34 mouse cellular contexts compared by ENCODE assay signal in genomic region chr7:141051060-141051685, GRCm38 (mm10). TPM values are rescaled to one million over a fixed set of nuclear protein-coding genes. Genes with fewer than 3 reads are reported as not detected.
DNase-seq lines count a peak whose midpoint lies in the region; ATAC-seq and TF ChIP-seq lines count a peak whose summit lies in the region.
"Had no signal": no experiment of that assay in that cellular context is flagged by ENCODE, and none has a peak within 500 bp of the region (broad histone marks: within the 10 kb centered on the region; RNA-seq: fewer than 3 reads in every experiment).

No protein-coding gene starts in this region.

- WGBS in liver, adult 2 months, result 21% methylated on average over 17 of the region's 17 CpGs
- WGBS in hindbrain, embryonic 12.5 days, result 71% methylated on average over 17 of the region's 17 CpGs

- H3K36me3 ChIP-seq in liver, adult 2 months (ENCODE audit: control insufficient read depth, insufficient read depth, low read length), result no peaks in the 10 kb centered on the region
- no peaks in the 10 kb centered on the region for H3K36me3 ChIP-seq in hindbrain, embryonic 12.5 days
- H3K36me3 ChIP-seq: forebrain, embryonic 12.5 days; forebrain, embryonic 15.5 days; G1E; heart, embryonic 10.5 days; heart, embryonic 13.5 days; intestine, embryonic 15.5 days had no signal

- TF ChIP-seq CTCF in liver, adult 2 months (IDR thresholded peaks at IDR 0.05; ENCODE audit: low read depth, low read length), result no peak

- peak overlapping the region; percentile 73 for H3K9ac ChIP-seq in liver, adult 2 months (ENCODE audit: low read depth, low read length)
- no peak overlapping the region for H3K9ac ChIP-seq in hindbrain, embryonic 12.5 days
- H3K9ac ChIP-seq: embryonic facial prominence, embryonic 13.5 days; forebrain, embryonic 12.5 days; forebrain, embryonic 15.5 days; heart, embryonic 13.5 days; hindbrain, embryonic 13.5 days; intestine, embryonic 15.5 days had no signal

- DNase-seq in adrenal gland, adult 2 months, result peak; percentile 36
- DNase-seq in adrenal gland, postnatal 4 days (ENCODE audit: low spot score in 2 of 2), result no peak
- peak; percentile 91 for DNase-seq in liver, adult 2 months (ENCODE audit: extremely low read depth, low read depth, low spot score)
- no peak for DNase-seq in liver
- DNase-seq in R1 (ENCODE audit: low read depth, low spot score), result peak; percentile 98
- DNase-seq in yolk sac, embryonic 10.5 days (ENCODE audit: low spot score), result peak; percentile 48
- no peak for DNase-seq in cerebellum, postnatal 14 days
- DNase-seq: adrenal gland, postnatal 25 days; cerebellum, adult 18-20 months; cerebellum, adult 9-10 months; cerebellum, postnatal 25 days; gastrocnemius, postnatal 25 days; heart, adult 2 months; heart, postnatal 14 days; kidney, adult 11 months had no signal

- no peaks in the 10 kb centered on the region for H3K9me3 ChIP-seq in hindbrain, embryonic 12.5 days (replicated peaks)
- H3K9me3 ChIP-seq: embryonic facial prominence, embryonic 13.5 days; forebrain, embryonic 12.5 days; forebrain, embryonic 15.5 days; G1E; heart, embryonic 10.5 days; intestine, embryonic 15.5 days had no signal

- no peaks in the 10 kb centered on the region for H3K27me3 ChIP-seq in liver, adult 2 months (ENCODE audit: control insufficient read depth, insufficient read depth, low read length)
- no peaks in the 10 kb centered on the region for H3K27me3 ChIP-seq in hindbrain, embryonic 12.5 days
- H3K27me3 ChIP-seq: embryonic facial prominence, embryonic 13.5 days; forebrain, embryonic 15.5 days; hindbrain, embryonic 13.5 days; intestine, embryonic 15.5 days; Patski had no signal

- no peaks in the 10 kb centered on the region for H3K79me2 ChIP-seq in liver, adult 2 months (ENCODE audit: control insufficient read depth, insufficient read depth, low read length)

- peak overlapping the region; percentile 44; the same call in 1 of the 2 replicates for H3K4me3 ChIP-seq in liver, adult 2 months (ENCODE audit: insufficient read depth, low read depth, low read length)
- H3K4me3 ChIP-seq in hindbrain, embryonic 12.5 days, result no peak overlapping the region
- H3K4me3 ChIP-seq: embryonic facial prominence, embryonic 10.5 days; embryonic facial prominence, embryonic 13.5 days; erythroblast, embryonic 14.5 days; forebrain, embryonic 12.5 days; forebrain, embryonic 15.5 days; heart, adult 2 months; heart, embryonic 10.5 days; heart, embryonic 13.5 days; hindbrain, embryonic 13.5 days; intestine, embryonic 15.5 days had no signal

- ATAC-seq in hindbrain, embryonic 12.5 days (ENCODE audit: low FRiP score), result no peak
- ATAC-seq: forebrain, embryonic 15.5 days; hindbrain, embryonic 16.5 days; intestine, embryonic 15.5 days; Patski had no signal

- H3K27ac ChIP-seq in liver, adult 2 months (replicated peaks; ENCODE audit: insufficient read depth, low read depth, low read length), result peak overlapping the region; percentile 97
- no peak overlapping the region for H3K27ac ChIP-seq in hindbrain, embryonic 12.5 days
- H3K27ac ChIP-seq: embryonic facial prominence, embryonic 10.5 days; embryonic facial prominence, embryonic 13.5 days; forebrain, embryonic 12.5 days; forebrain, embryonic 15.5 days; heart, adult 2 months; heart, embryonic 10.5 days; heart, embryonic 13.5 days; hindbrain, embryonic 13.5 days; intestine, embryonic 15.5 days had no signal

- peak; percentile 20; the same call in 1 of the 2 replicates for TF ChIP-seq POLR2A in liver, adult 2 months (IDR thresholded peaks at IDR 0.05; ENCODE audit: extremely low read depth, insufficient read depth, low read length)

- peaks cover 15% of the 10 kb centered on the region for H3K4me1 ChIP-seq in liver, adult 2 months (ENCODE audit: control insufficient read depth, insufficient read depth, low read length)
- peaks cover 15% of the 10 kb centered on the region for H3K4me1 ChIP-seq in hindbrain, embryonic 12.5 days

- H3K4me2 ChIP-seq in hindbrain, embryonic 12.5 days (replicated peaks), result no peak overlapping the region
- H3K4me2 ChIP-seq: embryonic facial prominence, embryonic 13.5 days; forebrain, embryonic 12.5 days; forebrain, embryonic 15.5 days; heart, embryonic 13.5 days; hindbrain, embryonic 13.5 days; intestine, embryonic 15.5 days had no signal

RNA-seq across cellular contexts. Expression of gene B4galnt4, which starts 9.7 kb away (rescaled TPM):
- total RNA-seq in adrenal gland, adult 2 months (2021), result 1 to 10 TPM; 1.4 to 3.0 TPM
- 1.7 and 5.1 TPM in 2 replicates for polyA plus RNA-seq in adrenal gland, adult 2 months (2012; rRNA removed)
- 10 to 100 TPM in 1 of 2 experiments, 1 to 10 TPM in 1; 7.0 to 11.3 TPM for total RNA-seq in adrenal gland, postnatal 4 days (2021)
- total RNA-seq in liver, adult 2 months (2014; rRNA removed), result 0.09 TPM in 1 of 2 replicates, not detected in the other
- polyA plus RNA-seq in liver, adult 2 months (2012; rRNA removed), result 0.04 and 0.10 TPM in 2 replicates
- polyA plus RNA-seq in hindbrain, embryonic 12.5 days (2016; fragmentation: Nextera tagmentation; extraction: Ambion mirVana), result 46.1 and 46.5 TPM in 2 replicates
- total RNA-seq: G1E; gastrocnemius, postnatal 25 days had no signal
- polyA plus RNA-seq: G1E had no signal

RNA-seq across cellular contexts. Expression of gene Gm17387, which starts 22.2 kb away (rescaled TPM):
- total RNA-seq in adrenal gland, adult 2 months (2021), result not detected
- polyA plus RNA-seq in adrenal gland, adult 2 months (2012; rRNA removed), result not detected in 2 replicates
- not detected for total RNA-seq in adrenal gland, postnatal 4 days (2021)
- total RNA-seq in liver, adult 2 months (2014; rRNA removed), result not detected in 2 replicates
- polyA plus RNA-seq in liver, adult 2 months (2012; rRNA removed), result not detected in 2 replicates
- not detected in 2 replicates for polyA plus RNA-seq in hindbrain, embryonic 12.5 days (2016; fragmentation: Nextera tagmentation; extraction: Ambion mirVana)
- total RNA-seq: adrenal gland, adult 18-20 months; adrenal gland, postnatal 25 days; common myeloid progenitor, adult 5-6 weeks; G1E; gastrocnemius, adult 8-10 months; gastrocnemius, postnatal 25 days; heart, adult 2 months; heart, postnatal 14 days; hematopoietic stem cell, adult 5-6 weeks had no signal
- polyA plus RNA-seq: embryonic facial prominence, embryonic 10.5 days; embryonic facial prominence, embryonic 13.5 days; erythroblast, embryonic 14.5 days; forebrain, embryonic 12.5 days; forebrain, embryonic 15.5 days; G1E; gonadal fat pad, adult 2 months; heart, adult 2 months; heart, embryonic 10.5 days; heart, embryonic 13.5 days; heart, embryonic 16.5 days; hindbrain, embryonic 13.5 days; hindbrain, embryonic 16.5 days; intestine, embryonic 15.5 days; Patski had no signal

RNA-seq across cellular contexts. Expression of gene Pkp3, which starts 26.8 kb away (rescaled TPM):
- total RNA-seq in adrenal gland, adult 2 months (2021), result 1 to 10 TPM in 1 of 2 experiments, under 1 TPM in 1; 0.89 to 1.5 TPM
- polyA plus RNA-seq in adrenal gland, adult 2 months (2012; rRNA removed), result 0.68 and 1.4 TPM in 2 replicates
- total RNA-seq in adrenal gland, postnatal 4 days (2021), result 1 to 10 TPM; 1.6 to 2.2 TPM
- total RNA-seq in liver, adult 2 months (2014; rRNA removed), result 0.60 and 0.83 TPM in 2 replicates
- polyA plus RNA-seq in liver, adult 2 months (2012; rRNA removed), result 1.9 and 2.0 TPM in 2 replicates
- polyA plus RNA-seq in hindbrain, embryonic 12.5 days (2016; fragmentation: Nextera tagmentation; extraction: Ambion mirVana), result 3.1 and 4.5 TPM in 2 replicates
- total RNA-seq: G1E; gastrocnemius, adult 8-10 months had no signal
- polyA plus RNA-seq: forebrain, embryonic 15.5 days; G1E had no signal

RNA-seq across cellular contexts. Expression of gene Ifitm6, which starts 33.4 kb away (rescaled TPM):
- under 1 TPM in 1 of 2 experiments, not detected in 1; 0.93 TPM for total RNA-seq in adrenal gland, adult 2 months (2021)
- 0.39 and 1.2 TPM in 2 replicates for polyA plus RNA-seq in adrenal gland, adult 2 months (2012; rRNA removed)
- 1 to 10 TPM; 2.1 to 4.5 TPM for total RNA-seq in adrenal gland, postnatal 4 days (2021)
- 0.81 and 0.83 TPM in 2 replicates for total RNA-seq in liver, adult 2 months (2014; rRNA removed)
- 0.72 and 1.7 TPM in 2 replicates for polyA plus RNA-seq in liver, adult 2 months (2012; rRNA removed)
- not detected in 2 replicates for polyA plus RNA-seq in hindbrain, embryonic 12.5 days (2016; fragmentation: Nextera tagmentation; extraction: Ambion mirVana)
- total RNA-seq: adrenal gland, postnatal 25 days; G1E; gastrocnemius, adult 8-10 months; gastrocnemius, postnatal 25 days had no signal
- polyA plus RNA-seq: embryonic facial prominence, embryonic 10.5 days; erythroblast, embryonic 14.5 days; forebrain, embryonic 12.5 days; forebrain, embryonic 15.5 days; G1E; heart, embryonic 10.5 days had no signal

RNA-seq across cellular contexts. Expression of gene Ifitm3, which starts 40.6 kb away (rescaled TPM):
- 100 to 1,000 TPM; 102 to 148 TPM for total RNA-seq in adrenal gland, adult 2 months (2021)
- 140 and 146 TPM in 2 replicates for polyA plus RNA-seq in adrenal gland, adult 2 months (2012; rRNA removed)
- 100 to 1,000 TPM; 109 to 115 TPM for total RNA-seq in adrenal gland, postnatal 4 days (2021)
- 296 and 392 TPM in 2 replicates for total RNA-seq in liver, adult 2 months (2014; rRNA removed)
- polyA plus RNA-seq in liver, adult 2 months (2012; rRNA removed), result 848 and 1,254 TPM in 2 replicates
- polyA plus RNA-seq in hindbrain, embryonic 12.5 days (2016; fragmentation: Nextera tagmentation; extraction: Ambion mirVana), result 22.5 and 26.0 TPM in 2 replicates
- total RNA-seq: G1E had no signal
- polyA plus RNA-seq: G1E had no signal

Comparison
In these comparisons a context has a peak if more than half of its experiments do, and no peak if none do; other contexts are left out.
1. DNase-seq: peak in adrenal gland, adult 2 months (single experiment), liver, adult 2 months (single experiment), R1 (single experiment) and yolk sac, embryonic 10.5 days (single experiment); none in adrenal gland, postnatal 4 days (0 of 2), liver (single experiment) and cerebellum, postnatal 14 days (0 of 2).